Mouse (Mus musculus) layer of hippocampus, adult 2 months (tissue): ENCODE results near the gene Hist1h2af. TPM values are rescaled to one million over a fixed set of nuclear protein-coding genes. Genes with fewer than 3 reads are reported as not detected.

Source experiments
- DNase-seq, 2 experiments: peaks; one replicate each; pipeline ENCODE4 v3.0.0; 2022; ENCODE audit warnings: low spot score in 2 of 2
- H3K27ac ChIP-seq: fragments of 200-600 bp; 2 replicates; pipeline ENCODE4 v1.8.1; 2022
- H3K4me3 ChIP-seq: fragments of 200-600 bp; 2 replicates; pipeline ENCODE4 v1.8.1; 2022; ENCODE audit warnings: mild to moderate bottlenecking
- CTCF ChIP-seq: fragments of 200-600 bp; conservative IDR thresholded peaks from 2 replicates; pipeline ENCODE4 v1.8.1; 2022; ENCODE audit warnings: antibody characterized with exemption, mild to moderate bottlenecking, moderate library complexity
- microRNA-seq, 2 experiments: library from miRNA; unstranded; fragments of <30 nt; microRNA quantifications; one replicate each; pipeline ENCODE4 v1.2.0; 2021
- total RNA-seq, 2 experiments: library from RNA; stranded (reverse); gene quantifications; 2 replicates each; pipeline ENCODE4 v1.2.3; 2021

The Hist1h2af gene
- total RNA-seq, 2 experiments from 2014 or later, result 6.9 to 12.2 TPM

DNA sequence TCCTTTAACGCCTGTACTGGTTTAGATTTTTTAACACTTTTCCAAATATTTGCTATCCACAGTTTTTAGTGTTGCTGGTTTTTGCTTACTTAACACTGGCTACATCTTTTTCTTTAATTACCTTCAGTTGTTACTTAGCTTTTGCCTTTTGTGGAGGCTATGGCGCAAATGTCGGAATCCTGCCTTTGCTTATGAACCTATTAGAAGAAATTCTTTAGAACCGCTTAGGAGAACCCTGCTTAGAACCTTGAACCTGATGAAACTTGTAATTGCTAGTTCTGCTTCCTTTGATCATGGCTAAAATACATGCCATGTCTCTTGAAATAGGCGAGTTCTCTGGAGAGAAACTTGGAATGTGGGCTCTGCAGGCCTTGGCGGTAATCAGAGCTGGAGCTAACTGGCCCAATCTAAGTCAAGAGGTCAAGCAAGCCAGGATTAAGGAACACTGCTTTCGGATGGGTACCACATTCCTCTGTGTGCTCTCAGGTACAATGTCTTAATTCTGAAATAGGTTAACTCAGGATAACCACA is 42.7 kb downstream of the Hist1h2af start:
- peak overlapping the region; percentile 61 for H3K4me3 ChIP-seq
- no peak for DNase-seq
- peak overlapping the region; percentile 84 for H3K27ac ChIP-seq
- no peak for TF ChIP-seq CTCF

DNA sequence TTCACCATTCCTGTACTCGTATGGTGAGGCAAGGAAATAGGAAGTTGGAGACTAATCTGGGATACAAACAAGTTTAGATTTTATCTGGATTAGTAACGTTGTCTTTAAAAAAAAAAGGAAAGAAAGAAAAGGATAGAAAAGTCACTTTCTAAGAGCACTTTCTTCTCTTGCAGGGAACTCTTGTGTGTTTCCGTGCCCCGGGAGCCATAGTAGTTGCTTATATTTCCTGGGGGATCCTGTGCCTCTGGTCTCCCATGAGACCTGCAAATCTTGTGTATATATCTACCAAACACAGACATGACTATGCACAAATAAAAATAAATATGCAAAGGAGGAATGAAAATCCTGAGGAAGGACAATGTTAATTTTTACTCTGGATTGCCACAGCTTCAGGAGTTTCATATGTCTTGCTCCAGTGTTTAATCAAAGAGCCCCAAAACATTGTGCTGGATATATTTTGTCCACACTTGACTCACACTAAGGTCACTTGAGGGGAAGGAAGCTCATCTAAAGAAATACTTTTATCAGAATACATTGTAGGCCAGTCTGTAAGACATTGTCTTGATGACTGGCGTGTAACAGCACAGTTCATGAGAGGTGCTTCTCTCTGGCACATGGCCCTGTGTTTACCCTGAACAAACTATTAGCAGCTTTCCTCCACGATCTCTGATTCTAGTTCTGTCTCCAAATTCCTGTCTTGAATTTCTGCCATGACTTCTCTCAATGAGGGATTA is 43.4 kb downstream of the Hist1h2af start:
- DNase-seq, result no peak
- Histone ChIP-seq H3K4me3 (peak overlapping the region; percentile 61), H3K27ac (no peak overlapping the region)
- TF ChIP-seq CTCF, result no peak

DNA sequence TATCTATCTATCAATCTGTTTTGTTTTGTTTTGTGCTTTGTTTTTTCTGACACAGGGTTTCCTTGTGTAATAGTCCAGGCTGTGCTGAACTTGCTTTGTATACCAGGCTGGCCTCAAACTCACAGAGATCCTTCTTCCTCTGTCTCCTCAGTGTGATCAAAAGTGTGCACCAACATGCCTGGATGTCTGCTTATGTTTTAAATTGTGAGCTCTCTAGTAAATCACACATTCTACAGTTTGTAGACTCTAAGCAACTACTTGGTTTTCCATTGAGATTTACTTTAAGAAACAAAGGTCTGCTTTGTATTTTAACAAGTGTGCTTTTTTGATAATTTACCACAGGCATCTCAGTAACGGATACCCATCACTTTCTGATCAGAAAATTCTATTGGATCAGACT is 44.1 kb downstream of the Hist1h2af start:
- Histone ChIP-seq H3K4me3 (no peak overlapping the region), H3K27ac (no peak overlapping the region)
- no peak for DNase-seq
- no peak for TF ChIP-seq CTCF

DNA sequence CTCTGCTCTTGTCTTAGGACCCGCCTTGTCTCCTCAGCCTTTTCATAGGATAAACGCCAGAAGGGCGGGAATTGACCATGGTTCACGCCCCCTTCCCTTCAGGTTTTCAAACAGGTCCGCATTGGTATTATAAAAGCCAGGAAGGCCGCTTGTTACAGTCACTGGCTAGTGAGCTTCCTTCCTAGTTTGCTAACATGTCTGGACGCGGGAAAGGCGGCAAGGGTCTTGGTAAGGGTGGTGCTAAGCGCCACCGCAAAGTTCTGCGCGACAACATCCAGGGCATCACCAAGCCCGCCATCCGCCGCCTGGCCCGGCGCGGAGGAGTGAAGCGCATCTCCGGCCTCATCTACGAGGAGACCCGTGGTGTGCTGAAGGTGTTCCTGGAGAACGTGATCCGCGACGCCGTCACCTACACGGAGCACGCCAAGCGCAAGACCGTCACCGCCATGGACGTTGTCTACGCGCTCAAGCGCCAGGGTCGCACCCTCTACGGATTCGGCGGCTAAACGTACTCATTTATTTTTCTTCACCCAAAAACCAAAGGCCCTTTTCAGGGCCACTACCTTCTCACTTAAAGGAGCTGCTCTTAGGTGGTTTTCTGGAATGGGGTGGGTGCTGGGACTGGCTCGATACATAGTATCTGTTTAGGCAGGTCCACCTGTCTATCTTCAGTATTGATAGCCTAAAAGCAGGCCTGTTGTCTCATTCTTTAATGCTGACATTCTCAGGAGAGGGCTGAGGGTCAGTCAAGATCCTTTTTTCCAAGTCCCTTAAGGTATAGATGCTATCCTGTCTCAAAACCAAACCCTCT is 47.9 kb downstream of the Hist1h2af start, which contains the start of gene Hist1h4d:
Gene Hist1h4d (plus strand): TSS at position 191 of the 811 bp plus-strand sequence.
- peak; percentile 98 to 99 for DNase-seq
- TF ChIP-seq CTCF, result no peak
- Histone ChIP-seq H3K27ac (peak within 1 kb of the TSS; percentile 79), H3K4me3 (peak within 1 kb of the TSS; percentile 67)

DNA sequence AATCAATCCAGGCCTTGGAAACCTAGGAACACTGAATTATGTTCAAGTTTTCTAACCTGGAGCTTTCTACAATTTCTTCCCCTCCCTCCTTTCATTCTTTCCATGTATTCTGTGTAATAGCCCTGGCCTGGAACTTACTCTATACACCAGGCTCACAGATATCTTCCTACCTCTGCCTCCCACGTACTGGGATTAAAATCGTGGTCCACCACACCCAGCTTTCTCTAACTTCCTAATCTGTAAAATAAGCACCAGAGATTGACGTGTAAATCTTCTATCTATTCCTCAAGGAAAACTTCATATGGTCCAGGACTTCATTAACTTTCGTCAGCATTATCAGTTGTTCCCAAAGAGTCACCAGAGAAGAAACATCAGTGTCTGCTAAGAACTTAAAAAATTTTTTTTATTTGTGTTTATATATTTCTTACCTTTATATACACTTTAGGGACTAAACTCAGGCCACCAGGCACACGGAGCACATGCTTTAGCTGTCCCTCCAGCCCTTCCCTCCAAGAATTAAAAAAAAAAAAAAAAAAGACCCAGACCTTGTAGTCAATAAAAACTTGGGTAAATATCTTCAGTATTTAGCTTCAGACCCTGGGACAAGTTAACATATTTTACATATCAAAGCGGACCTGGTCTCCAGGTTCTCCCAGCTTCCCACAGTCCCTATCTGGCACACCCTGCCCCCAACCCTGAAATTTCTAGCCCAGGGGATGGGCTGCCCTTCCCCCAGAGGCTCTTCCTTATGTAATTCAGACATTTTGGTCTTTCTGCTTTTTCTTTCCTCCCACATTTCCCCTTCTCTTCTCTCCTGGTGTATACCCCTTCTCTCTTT is 48.7 kb downstream of the Hist1h2af start:
- no peak for DNase-seq
- peak overlapping the region; percentile 79 for H3K27ac ChIP-seq
- TF ChIP-seq CTCF, result no peak
- H3K4me3 ChIP-seq, result peak overlapping the region; percentile 67

DNA sequence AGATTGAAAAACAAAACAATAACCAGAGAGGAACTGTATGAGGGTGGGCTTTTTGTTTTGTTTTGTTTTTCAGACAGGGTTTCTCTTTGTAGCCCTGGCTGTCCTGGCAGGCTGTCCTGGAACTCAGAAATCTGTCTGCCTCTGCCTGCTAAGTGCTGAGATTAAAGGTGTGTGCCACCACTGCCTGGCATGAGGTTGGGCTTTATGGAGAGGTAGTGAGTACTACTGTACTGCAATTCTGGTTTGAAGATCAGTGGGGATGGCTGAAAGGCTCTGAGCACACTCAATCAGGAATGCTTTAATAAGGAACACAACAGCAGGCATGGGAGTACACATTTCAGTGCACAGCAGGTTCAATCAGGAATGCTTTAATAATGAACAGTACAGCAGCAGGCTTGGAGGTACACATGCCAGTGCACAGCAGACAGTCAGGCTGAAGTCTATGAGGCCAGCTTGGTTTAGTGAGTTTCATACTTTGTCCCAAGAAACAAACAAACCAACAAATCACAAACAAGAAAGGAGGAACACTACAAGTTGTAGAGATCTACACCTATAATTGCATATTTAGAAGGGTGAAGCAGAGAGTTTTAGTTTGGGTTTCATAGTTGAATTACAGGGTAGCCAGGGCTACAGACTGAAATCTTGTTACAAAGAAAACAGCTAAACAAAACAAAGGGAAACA is 49.8 kb downstream of the Hist1h2af start:
- no peak for TF ChIP-seq CTCF
- Histone ChIP-seq H3K27ac (peak overlapping the region; percentile 79), H3K4me3 (no peak overlapping the region; the same call in 1 of the 2 replicates)
- DNase-seq, result no peak

Small RNAs within 50 kb of the gene (microRNA-seq; reads per million reads assigned to microRNA genes)
- gene Gm44297, result 0 reads per million in 2 experiments
- 0 reads per million in 2 experiments for gene Gm44359
- gene Gm44394, result 0 reads per million in 2 experiments
- gene n-TStga1, result 0 to 0.18 reads per million in 2 experiments

Other genes with a start within 250 kb of the Hist1h2af start
- gene Zfp322a, start 164.7 kb upstream of the Hist1h2af start, total RNA-seq, result 10 to 100 TPM; 28.7 to 33.6 TPM
- gene Abt1, start 110.0 kb upstream of the Hist1h2af start, total RNA-seq, result 1 to 10 TPM; 7.8 to 9.7 TPM
- not detected for gene Btn1a1, start 68.0 kb upstream of the Hist1h2af start, total RNA-seq
- under 1 TPM; 0.49 to 0.52 TPM for gene Btn2a2, start 45.0 kb upstream of the Hist1h2af start, total RNA-seq
- gene Hist1h4h, start 2.9 kb upstream of the Hist1h2af start, total RNA-seq, result 100 to 1,000 TPM; 333 to 344 TPM
- gene Hist1h3g, start 1.5 kb downstream of the Hist1h2af start, total RNA-seq, result 1 to 10 TPM; 3.6 to 5.5 TPM
- 1 to 10 TPM in 1 of 2 experiments, under 1 TPM in 1; 0.39 to 1.2 TPM for gene Hist1h2bh, start 9.5 kb downstream of the Hist1h2af start, total RNA-seq
- 10 to 100 TPM; 17.7 to 18.3 TPM for gene Hist1h3f, start 10.1 kb downstream of the Hist1h2af start, total RNA-seq
- gene Hist1h4f, start 17.7 kb downstream of the Hist1h2af start, total RNA-seq, result 100 to 1,000 TPM; 150 to 167 TPM
- gene Hist1h1d, start 19.4 kb downstream of the Hist1h2af start, total RNA-seq, result 1 to 10 TPM; 4.6 to 5.5 TPM
- 10 to 100 TPM; 45.3 to 54.6 TPM for gene Hist1h3e, start 28.5 kb downstream of the Hist1h2af start, total RNA-seq
- 1 to 10 TPM; 6.6 to 7.7 TPM for gene Hist1h2ae, start 37.3 kb downstream of the Hist1h2af start, total RNA-seq
- gene Hist1h2bg, start 37.5 kb downstream of the Hist1h2af start, total RNA-seq, result 10 to 100 TPM; 74.0 to 78.9 TPM
- gene Hist1h2bf, start 40.3 kb downstream of the Hist1h2af start, total RNA-seq, result 10 to 100 TPM; 22.8 to 29.6 TPM
- gene Hist1h2ad, start 40.5 kb downstream of the Hist1h2af start, total RNA-seq, result 10 to 100 TPM in 1 of 2 experiments, 1 to 10 TPM in 1; 5.0 to 13.0 TPM
- gene Hist1h3d, start 41.9 kb downstream of the Hist1h2af start, total RNA-seq, result 10 to 100 TPM; 12.1 to 13.0 TPM
- 100 to 1,000 TPM; 140 to 146 TPM for gene Hist1h4d, start 47.7 kb downstream of the Hist1h2af start, total RNA-seq
- 10 to 100 TPM in 1 of 2 experiments, 1 to 10 TPM in 1; 8.8 to 10.1 TPM for gene Hist1h2be, start 87.2 kb downstream of the Hist1h2af start, total RNA-seq
- gene Hist1h1e, start 88.7 kb downstream of the Hist1h2af start, total RNA-seq, result 10 to 100 TPM; 50.6 to 58.1 TPM
- 1 to 10 TPM; 2.9 to 4.0 TPM for gene Hist1h2ac, start 150.0 kb downstream of the Hist1h2af start, total RNA-seq
- gene Hist1h2bc, start 150.3 kb downstream of the Hist1h2af start, total RNA-seq, result 10 to 100 TPM; 45.1 to 50.2 TPM
- gene Hist1h1t, start 161.9 kb downstream of the Hist1h2af start, total RNA-seq, result not detected
- gene Hist1h4c, start 164.5 kb downstream of the Hist1h2af start, total RNA-seq, result 100 to 1,000 TPM; 108 to 115 TPM
- gene Hfe, start 176.9 kb downstream of the Hist1h2af start, total RNA-seq, result 1 to 10 TPM; 3.2 to 3.6 TPM
- gene Hist1h1c, start 204.9 kb downstream of the Hist1h2af start, total RNA-seq, result 10 to 100 TPM; 59.1 to 68.1 TPM
- gene Hist1h3c, start 211.7 kb downstream of the Hist1h2af start, total RNA-seq, result 1 to 10 TPM; 3.6 to 5.9 TPM
- gene Hist1h2bb, start 212.8 kb downstream of the Hist1h2af start, total RNA-seq, result 10 to 100 TPM; 23.0 to 24.7 TPM
- gene Hist1h2ab, start 217.2 kb downstream of the Hist1h2af start, total RNA-seq, result 10 to 100 TPM; 24.4 to 27.3 TPM
- gene Hist1h3b, start 218.4 kb downstream of the Hist1h2af start, total RNA-seq, result 10 to 100 TPM; 13.6 to 15.0 TPM
- 10 to 100 TPM; 70.9 to 73.8 TPM for gene Hist1h4b, start 223.1 kb downstream of the Hist1h2af start, total RNA-seq
- 10 to 100 TPM; 46.0 to 55.3 TPM for gene Hist1h4a, start 227.3 kb downstream of the Hist1h2af start, total RNA-seq
- gene Hist1h3a, start 228.5 kb downstream of the Hist1h2af start, total RNA-seq, result 10 to 100 TPM; 35.0 to 41.6 TPM
- 10 to 100 TPM; 18.5 to 18.9 TPM for gene Hist1h1a, start 229.8 kb downstream of the Hist1h2af start, total RNA-seq
- not detected for gene Trim38, start 236.0 kb downstream of the Hist1h2af start, total RNA-seq